Mouse (Mus musculus) kidney, postnatal 25 days (tissue): ENCODE measurements at regions not wholly inside any gene's neighbourhood (a gene's known extent, or its start where the extent isn't known, plus 50 kb on each side); places are given as distances from the start of the nearest gene placed in this dataset.
"Not testable (repeated sequence)": the region's sequence is repeated elsewhere in the genome, so short reads cannot be mapped to it uniquely, and the experiment has no call there.

Source experiments
- DNase-seq, 2 experiments: peaks; one replicate each; pipeline ENCODE4 v3.0.0; 2021; ENCODE audit warnings: mixed read lengths in 2 of 2

DNA sequence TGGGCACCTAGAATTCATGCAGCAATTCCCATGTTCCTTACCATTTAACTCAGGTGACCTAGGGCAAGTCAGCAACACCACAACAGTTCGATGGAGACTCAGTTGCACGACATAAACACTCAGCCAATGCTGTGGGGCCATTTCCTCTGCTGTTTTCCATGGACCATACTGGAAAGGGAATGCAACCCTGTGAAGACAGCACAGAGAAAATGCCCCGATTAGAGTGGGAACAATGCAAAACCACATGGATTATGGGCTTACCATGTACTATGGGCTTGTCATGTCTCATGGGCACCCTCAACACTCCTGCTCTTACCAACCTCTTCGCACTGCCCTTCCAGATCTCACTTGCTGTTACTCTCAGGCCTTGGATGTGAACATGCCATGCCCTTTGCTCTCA lies 207.6 kb downstream of the Snurf start:
- not testable (repeated sequence) for DNase-seq

GRCm38 (mm10) chr7:59769749-59770148 lies 235.1 kb downstream of the Snurf start:
- DNase-seq = not testable (repeated sequence)

GRCm38 (mm10) chr7:59768641-59769040 lies 236.2 kb downstream of the Snurf start:
- not testable (repeated sequence) for DNase-seq

- peak in 1 of 2 experiments; percentile 1 for DNase-seq
These were observed 237.5 kb downstream of the Snurf start for GRCm38 (mm10) chr7:59767325-59767724.
